Mouse (Mus musculus): ENCODE results near the gene Igsf8.

The Igsf8 gene

GRCm38 (mm10) chr1:172273386-172273785 is 11.9 kb downstream of the Igsf8 start:
- DNase-seq (ENCODE audit: low spot score in 2 of 2) = no peak

- no peak for DNase-seq (ENCODE audit: low spot score in 2 of 2)
Measured at GRCm38 (mm10) chr1:172274116-172274515, 12.7 kb downstream of the Igsf8 start.

GRCm38 (mm10) chr1:172274547-172274946 is 13.1 kb downstream of the Igsf8 start:
- no peak for DNase-seq (ENCODE audit: low spot score in 2 of 2)

- peak in 1 of 2 experiments; percentile 43 for DNase-seq (ENCODE audit: low spot score in 2 of 2)
Measured at GRCm38 (mm10) chr1:172277172-172277571, 15.7 kb downstream of the Igsf8 start.

GRCm38 (mm10) chr1:172278328-172278727 is 16.9 kb downstream of the Igsf8 start:
- DNase-seq (ENCODE audit: low spot score in 2 of 2) = no peak

GRCm38 (mm10) chr1:172279768-172280509 is 18.5 kb downstream of the Igsf8 start:
- no peak for DNase-seq (ENCODE audit: low spot score in 2 of 2)

- DNase-seq (ENCODE audit: low spot score in 2 of 2) = no peak
Measured at GRCm38 (mm10) chr1:172281522-172282254, 20.2 kb downstream of the Igsf8 start.

GRCm38 (mm10) chr1:172283073-172283472 is 21.6 kb downstream of the Igsf8 start:
- no peak for DNase-seq (ENCODE audit: low spot score in 2 of 2)

GRCm38 (mm10) chr1:172284221-172284620 is 22.8 kb downstream of the Igsf8 start:
- no peak for DNase-seq (ENCODE audit: low spot score in 2 of 2)

GRCm38 (mm10) chr1:172286740-172287139 is 25.3 kb downstream of the Igsf8 start:
- DNase-seq (ENCODE audit: low spot score in 2 of 2) = no peak

GRCm38 (mm10) chr1:172288900-172289616 is 27.6 kb downstream of the Igsf8 start:
- no peak for DNase-seq (ENCODE audit: low spot score in 2 of 2)

- DNase-seq (ENCODE audit: low spot score in 2 of 2) = no peak
Measured at GRCm38 (mm10) chr1:172289617-172289946, 28.1 kb downstream of the Igsf8 start.

- DNase-seq (ENCODE audit: low spot score in 2 of 2) = no peak
Measured at GRCm38 (mm10) chr1:172292880-172293279, 31.4 kb downstream of the Igsf8 start.

- no peak for DNase-seq (ENCODE audit: low spot score in 2 of 2)
Measured at GRCm38 (mm10) chr1:172293449-172293848, 32.0 kb downstream of the Igsf8 start.

- DNase-seq (ENCODE audit: low spot score in 2 of 2) = no peak
Measured at GRCm38 (mm10) chr1:172295751-172296197, 34.3 kb downstream of the Igsf8 start.

- DNase-seq (ENCODE audit: low spot score in 2 of 2) = no peak
Measured at GRCm38 (mm10) chr1:172296816-172297510, 35.5 kb downstream of the Igsf8 start.

GRCm38 (mm10) chr1:172297611-172298537 is 36.4 kb downstream of the Igsf8 start, which contains the start of gene Atp1a2:
TSS of gene Atp1a2 (minus strand) at chr1:172298064.
- no peak for DNase-seq (ENCODE audit: low spot score in 2 of 2)

- DNase-seq (ENCODE audit: low spot score in 2 of 2) = no peak
Measured at GRCm38 (mm10) chr1:172299528-172299927, 38.1 kb downstream of the Igsf8 start.

- DNase-seq (ENCODE audit: low spot score in 2 of 2) = no peak
Measured at GRCm38 (mm10) chr1:172300247-172300646, 38.8 kb downstream of the Igsf8 start.

GRCm38 (mm10) chr1:172301180-172301579 is 39.7 kb downstream of the Igsf8 start:
- DNase-seq (ENCODE audit: low spot score in 2 of 2) = no peak

- no peak for DNase-seq (ENCODE audit: low spot score in 2 of 2)
Measured at GRCm38 (mm10) chr1:172302311-172302710, 40.9 kb downstream of the Igsf8 start.
